Mouse (Mus musculus): ENCODE measurements around the gene Adamts6. TPM values are rescaled to one million over a fixed set of nuclear protein-coding genes. Genes with fewer than 3 reads are reported as not detected.
A peak's percentile ranks its signal among the peaks of the same experiment; 100 is the strongest.

Gene Adamts6
- polyA plus RNA-seq, 1 experiment from 2014 or later, result 4.5 TPM

DNA sequence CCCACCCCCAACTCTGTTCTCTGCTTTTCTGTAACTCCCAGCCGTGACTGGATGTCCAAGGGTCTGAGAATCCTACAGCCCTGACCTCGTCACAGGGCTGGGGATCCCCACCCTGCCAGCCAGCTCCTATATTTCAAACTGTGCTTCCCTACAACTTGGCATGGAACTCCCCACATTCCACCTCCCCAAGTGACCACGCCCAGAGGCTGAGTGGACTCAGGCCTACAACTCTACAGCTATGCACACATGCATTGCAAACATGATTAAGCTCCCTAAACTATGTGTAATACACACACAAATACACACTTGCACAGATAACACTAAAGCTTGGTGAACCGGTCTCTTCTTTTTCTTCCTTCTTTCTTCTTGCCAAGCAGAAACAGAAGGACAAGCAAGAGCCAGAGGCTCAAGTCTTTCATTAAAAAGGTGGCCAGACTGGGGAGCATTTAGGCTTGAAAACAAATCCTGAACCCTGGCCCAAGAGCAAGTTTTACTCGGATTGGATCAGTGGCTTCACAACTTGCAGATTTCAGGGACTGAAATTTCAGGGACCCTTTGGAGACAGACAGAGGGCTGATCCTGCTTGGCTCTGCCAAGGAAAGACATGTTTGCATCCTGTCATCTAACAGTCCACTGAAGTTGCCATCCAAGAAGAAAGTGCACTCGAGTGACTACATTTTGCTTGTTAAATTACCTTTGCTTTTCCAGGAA, 218.7 kb downstream of the Adamts6 start:
- Histone ChIP-seq H3K4me2 (no peak overlapping the region), H3K4me1 (ENCODE audit: insufficient read depth) (no peaks in the 10 kb centered on the region), H3K4me3 (ENCODE audit: low read depth, low read length) (no peak overlapping the region), H3K9ac (no peak overlapping the region), H3K9me3 (ENCODE audit: low read depth, low read length) (no peaks in the 10 kb centered on the region), H3K27ac (ENCODE audit: low read depth) (no peak overlapping the region), H3K36me3 (ENCODE audit: insufficient read depth) (no peaks in the 10 kb centered on the region), H3K27me3 (ENCODE audit: insufficient read depth, low read length) (no peaks in the 10 kb centered on the region)
- DNase-seq, result peak; percentile 23
- WGBS, result 64% methylated on average over 6 of the region's 6 CpGs
- no peak for TF ChIP-seq CTCF (IDR thresholded peaks at IDR 0.05; ENCODE audit: low read depth)
- ATAC-seq (ENCODE audit: insufficient read depth), result no peak

DNA sequence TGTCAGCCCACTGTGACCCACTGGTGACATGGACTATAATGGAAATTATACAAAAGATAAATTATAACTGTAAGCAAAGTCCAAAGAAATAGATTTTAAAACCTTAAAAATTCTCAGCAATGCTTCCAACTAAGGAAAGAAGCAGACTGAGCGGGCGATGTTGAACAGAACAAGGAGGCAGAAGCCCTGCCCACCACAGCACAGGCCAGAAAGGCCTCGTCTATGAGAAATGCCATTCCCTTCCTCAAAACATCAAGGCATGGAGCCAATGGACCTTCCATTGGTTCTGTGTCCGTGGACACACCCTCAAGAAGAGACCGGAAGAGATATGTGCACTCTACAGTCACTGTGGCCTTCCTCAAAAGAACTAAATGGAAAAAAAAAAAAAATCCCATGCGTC, 220.0 kb downstream of the Adamts6 start:
- H3K4me3 ChIP-seq (ENCODE audit: low read depth, low read length), result no peak overlapping the region
- H3K27me3 ChIP-seq (ENCODE audit: insufficient read depth, low read length), result no peaks in the 10 kb centered on the region
- no peak for DNase-seq
- H3K4me2 ChIP-seq, result no peak overlapping the region
- no peaks in the 10 kb centered on the region for H3K36me3 ChIP-seq (ENCODE audit: insufficient read depth)
- no peak overlapping the region for H3K27ac ChIP-seq (ENCODE audit: low read depth)
- H3K9me3 ChIP-seq (ENCODE audit: low read depth, low read length), result no peaks in the 10 kb centered on the region
- no peak for ATAC-seq (ENCODE audit: insufficient read depth)
- no peak overlapping the region for H3K9ac ChIP-seq
- whole genome bisulfite sequencing, result 88% methylated on average over 6 of the region's 6 CpGs
- H3K4me1 ChIP-seq (ENCODE audit: insufficient read depth), result no peaks in the 10 kb centered on the region
- no peak for TF ChIP-seq CTCF (IDR thresholded peaks at IDR 0.05; ENCODE audit: low read depth)

DNA sequence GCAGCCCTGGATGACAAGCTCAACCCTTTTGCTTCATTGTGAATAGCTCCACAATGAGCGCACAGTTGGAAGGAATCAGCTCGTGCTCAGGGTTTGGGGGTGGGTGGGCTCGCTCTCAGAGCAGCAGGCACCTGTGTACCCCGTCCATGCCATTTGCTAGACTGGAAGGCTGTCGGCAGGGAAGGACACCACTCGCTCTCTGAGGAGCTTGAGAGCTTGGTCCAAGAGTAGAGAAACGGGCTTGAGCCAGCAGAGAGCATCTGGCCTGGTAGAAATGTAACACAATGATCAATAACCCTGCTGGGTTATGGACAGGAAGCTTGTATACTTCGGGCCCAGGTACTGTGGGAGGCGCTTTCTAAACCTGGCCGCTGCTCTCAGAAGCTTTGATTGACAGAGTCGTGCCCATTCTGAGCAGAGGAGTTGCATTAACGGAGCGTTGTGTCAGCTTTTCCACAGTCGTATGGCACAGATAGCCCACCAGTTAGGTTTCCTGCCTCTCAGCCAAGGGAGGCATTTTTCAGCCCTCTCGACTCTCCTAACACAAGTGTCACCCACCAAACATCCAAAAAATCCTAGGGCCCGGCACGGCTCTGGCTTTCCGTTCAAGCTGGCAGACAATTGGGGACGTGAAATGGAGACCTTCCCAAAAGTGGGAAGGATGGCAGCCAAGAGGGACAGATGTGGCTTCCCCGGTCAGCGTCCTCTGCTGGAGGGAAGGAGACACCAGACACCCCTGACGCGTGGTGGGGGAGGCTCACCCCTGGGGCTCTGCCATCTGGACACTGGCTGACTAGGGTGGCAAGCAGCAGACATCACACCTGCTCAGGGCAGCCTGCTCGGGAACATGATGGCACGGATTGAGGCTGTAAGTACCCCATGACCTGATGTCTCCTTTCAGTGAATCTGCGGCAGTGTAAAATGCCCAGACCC, 222.2 kb downstream of the Adamts6 start:
- H3K27me3 ChIP-seq (ENCODE audit: insufficient read depth, low read length), result no peaks in the 10 kb centered on the region
- H3K27ac ChIP-seq (ENCODE audit: low read depth), result no peak overlapping the region
- H3K4me2 ChIP-seq, result no peak overlapping the region
- H3K4me1 ChIP-seq (ENCODE audit: insufficient read depth), result no peaks in the 10 kb centered on the region
- ATAC-seq (ENCODE audit: insufficient read depth), result no peak
- no peaks in the 10 kb centered on the region for H3K36me3 ChIP-seq (ENCODE audit: insufficient read depth)
- H3K9ac ChIP-seq, result no peak overlapping the region
- 74% methylated on average over 26 of the region's 26 CpGs for WGBS
- no peaks in the 10 kb centered on the region for H3K9me3 ChIP-seq (ENCODE audit: low read depth, low read length)
- no peak overlapping the region for H3K4me3 ChIP-seq (ENCODE audit: low read depth, low read length)
- TF ChIP-seq CTCF (IDR thresholded peaks at IDR 0.05; ENCODE audit: low read depth), result no peak
- no peak for DNase-seq

DNA sequence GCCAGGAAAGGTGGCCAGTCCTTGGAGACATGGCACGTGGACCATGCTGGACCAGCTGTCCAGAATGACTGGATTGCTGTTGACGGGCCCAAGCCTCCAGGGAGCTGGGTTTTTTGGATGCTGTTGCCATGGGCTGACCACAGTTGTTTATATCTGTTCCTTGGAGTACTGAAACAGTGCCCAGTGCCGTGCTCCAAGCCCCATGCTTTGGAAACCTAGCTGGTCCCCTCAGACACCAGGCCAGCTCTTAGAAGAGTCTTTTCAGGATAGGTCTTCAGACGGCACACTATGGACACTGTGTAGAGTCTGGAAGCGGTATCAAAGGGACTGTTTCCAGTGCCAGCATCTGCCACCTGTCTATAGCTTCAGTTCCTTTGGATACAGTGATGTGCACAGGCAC, 223.1 kb downstream of the Adamts6 start:
- no peak overlapping the region for H3K4me2 ChIP-seq
- no peaks in the 10 kb centered on the region for H3K4me1 ChIP-seq (ENCODE audit: insufficient read depth)

DNA sequence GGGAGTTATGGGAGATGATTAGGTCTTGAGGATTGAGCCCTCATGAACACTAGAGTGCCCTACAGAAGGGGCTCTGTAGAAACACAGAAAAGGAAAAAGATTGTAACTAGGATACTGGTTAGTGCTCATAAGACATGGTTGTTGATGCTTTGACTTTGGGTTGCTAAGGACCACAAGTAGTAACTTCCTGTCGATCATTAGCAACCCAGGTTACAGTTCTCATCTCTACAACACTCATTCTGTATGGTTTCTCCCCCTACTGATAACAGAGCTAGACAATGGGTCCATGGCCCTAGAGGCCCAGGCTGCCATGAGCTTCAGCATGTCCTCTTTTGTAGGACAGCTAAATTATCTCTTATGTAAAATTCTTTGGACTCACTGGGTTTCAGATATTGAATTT, 227.4 kb downstream of the Adamts6 start:
- ATAC-seq (ENCODE audit: insufficient read depth) (no peak), DNase-seq (no peak)
- Histone ChIP-seq H3K9ac (no peak overlapping the region), H3K36me3 (ENCODE audit: insufficient read depth) (no peaks in the 10 kb centered on the region), H3K27ac (ENCODE audit: low read depth) (no peak overlapping the region), H3K9me3 (ENCODE audit: low read depth, low read length) (no peaks in the 10 kb centered on the region), H3K27me3 (ENCODE audit: insufficient read depth, low read length) (no peaks in the 10 kb centered on the region), H3K4me1 (ENCODE audit: insufficient read depth) (peaks cover 5% of the 10 kb centered on the region; the same call in 1 of the 2 replicates), H3K4me2 (no peak overlapping the region), H3K4me3 (ENCODE audit: low read depth, low read length) (no peak overlapping the region)
- TF ChIP-seq CTCF (IDR thresholded peaks at IDR 0.05; ENCODE audit: low read depth), result no peak
- WGBS, result 96% methylated on average over 1 of the region's 1 CpGs

More for the DNA sequence above, 223.1 kb downstream of the Adamts6 start:
- no peak overlapping the region for H3K4me3 ChIP-seq (ENCODE audit: low read depth, low read length)
- WGBS, result 75% methylated on average over 5 of the region's 5 CpGs
- no peak overlapping the region for H3K27ac ChIP-seq (ENCODE audit: low read depth)
- H3K36me3 ChIP-seq (ENCODE audit: insufficient read depth), result no peaks in the 10 kb centered on the region
- DNase-seq, result no peak
- H3K9ac ChIP-seq, result no peak overlapping the region
- no peaks in the 10 kb centered on the region for H3K27me3 ChIP-seq (ENCODE audit: insufficient read depth, low read length)
- peak; percentile 35; the same call in 1 of the 2 replicates for ATAC-seq (ENCODE audit: insufficient read depth)
- no peaks in the 10 kb centered on the region for H3K9me3 ChIP-seq (ENCODE audit: low read depth, low read length)
- TF ChIP-seq CTCF (IDR thresholded peaks at IDR 0.05; ENCODE audit: low read depth), result no peak

DNA sequence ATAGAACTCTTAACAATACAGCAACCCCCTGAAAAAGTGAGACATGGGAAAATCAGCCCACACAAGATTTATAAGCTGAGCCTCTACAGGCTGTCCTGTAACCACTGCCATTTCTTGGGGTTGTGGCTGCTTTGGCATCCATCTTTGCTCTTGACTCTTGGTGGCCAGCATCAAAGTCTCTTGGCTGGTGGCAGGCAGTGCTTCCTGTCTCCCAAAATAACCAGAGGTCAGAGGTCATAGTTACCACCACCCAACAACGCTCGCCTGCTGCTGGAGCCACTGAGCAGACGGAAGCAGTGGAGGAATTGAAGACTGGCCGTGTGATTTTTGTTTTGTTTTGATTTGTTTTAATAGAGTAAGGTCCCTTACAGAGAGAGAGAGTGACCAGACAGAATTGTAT, 228.5 kb downstream of the Adamts6 start:
- H3K9me3 ChIP-seq (ENCODE audit: low read depth, low read length), result no peaks in the 10 kb centered on the region
- H3K4me2 ChIP-seq, result no peak overlapping the region
- no peaks in the 10 kb centered on the region for H3K27me3 ChIP-seq (ENCODE audit: insufficient read depth, low read length)
- ATAC-seq (ENCODE audit: insufficient read depth) (no peak), DNase-seq (peak; percentile 25)
- H3K4me3 ChIP-seq (ENCODE audit: low read depth, low read length), result no peak overlapping the region
- peak overlapping the region; percentile 3; the same call in 1 of the 2 replicates for H3K27ac ChIP-seq (ENCODE audit: low read depth)
- H3K4me1 ChIP-seq (ENCODE audit: insufficient read depth), result peaks cover 5% of the 10 kb centered on the region; the same call in 1 of the 2 replicates
- WGBS, result 39% methylated on average over 4 of the region's 4 CpGs
- H3K9ac ChIP-seq, result no peak overlapping the region
- TF ChIP-seq CTCF (IDR thresholded peaks at IDR 0.05; ENCODE audit: low read depth), result no peak
- no peaks in the 10 kb centered on the region for H3K36me3 ChIP-seq (ENCODE audit: insufficient read depth)
